In the genomic region with DNA sequence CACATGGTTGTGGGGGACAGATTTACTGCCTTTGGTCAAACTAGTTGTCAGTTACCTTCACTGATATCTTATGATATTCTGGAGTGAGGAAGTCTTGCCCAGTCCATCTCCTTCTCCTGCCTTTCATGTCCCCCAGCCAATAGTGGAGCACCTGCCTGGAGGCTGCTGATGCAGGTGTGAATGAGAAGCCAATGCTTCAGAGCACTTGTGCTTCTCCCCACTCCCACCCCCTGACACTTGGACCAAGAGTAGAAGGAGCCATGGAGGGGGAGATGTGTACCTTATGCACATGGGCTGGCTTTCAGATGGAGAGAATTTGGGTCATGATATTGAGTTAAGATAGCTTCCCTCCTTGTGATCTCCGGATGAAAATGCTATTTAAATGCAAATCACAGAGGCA, we compare ENCODE assay signal across 35 mouse cellular contexts.
"Had no signal": no experiment of that assay in that cellular context is flagged by ENCODE, and none has a peak within 500 bp of the region (broad histone marks: within the 10 kb centered on the region; RNA-seq: fewer than 3 reads in every experiment).

No protein-coding gene starts in this region.

- H3K4me2 ChIP-seq: heart, embryonic 11.5 days; heart, embryonic 12.5 days; heart, embryonic 13.5 days; heart, embryonic 15.5 days; hindbrain, embryonic 12.5 days; hindbrain, embryonic 13.5 days; hindbrain, embryonic 14.5 days; hindbrain, embryonic 15.5 days; intestine, embryonic 15.5 days; kidney, embryonic 15.5 days had no signal

- H3K4me1 ChIP-seq: hindbrain, embryonic 15.5 days; intestine, embryonic 15.5 days; kidney, embryonic 15.5 days had no signal

- H3K36me3 ChIP-seq: heart, embryonic 12.5 days; heart, embryonic 13.5 days; heart, embryonic 15.5 days; hindbrain, embryonic 10.5 days; hindbrain, embryonic 12.5 days; hindbrain, embryonic 13.5 days; hindbrain, embryonic 15.5 days; intestine, embryonic 15.5 days; kidney, embryonic 15.5 days had no signal

- ATAC-seq: hindbrain, embryonic 16.5 days; hindbrain, postnatal 0 days; inflammation-experienced regulatory T-cells, adult 6 months; intestine, embryonic 15.5 days; intestine, embryonic 16.5 days; intestine, postnatal 0 days had no signal

- H3K9me3 ChIP-seq: heart, embryonic 13.5 days; heart, embryonic 15.5 days; hindbrain, embryonic 10.5 days; hindbrain, embryonic 12.5 days; hindbrain, embryonic 13.5 days; hindbrain, embryonic 15.5 days; intestine, embryonic 15.5 days; kidney, embryonic 15.5 days had no signal

- H3K4me3 ChIP-seq: heart, embryonic 12.5 days; heart, embryonic 13.5 days; heart, embryonic 15.5 days; hindbrain, embryonic 10.5 days; hindbrain, embryonic 12.5 days; hindbrain, embryonic 13.5 days; hindbrain, embryonic 15.5 days; intestine, embryonic 15.5 days; kidney, embryonic 15.5 days; layer of hippocampus, adult 2 months; left cerebral cortex, adult 2 months had no signal

- H3K27ac ChIP-seq: heart, embryonic 13.5 days; heart, embryonic 15.5 days; hindbrain, embryonic 10.5 days; hindbrain, embryonic 12.5 days; hindbrain, embryonic 13.5 days; hindbrain, embryonic 14.5 days; hindbrain, embryonic 15.5 days; hindbrain, postnatal 0 days; intestine, embryonic 15.5 days; kidney, embryonic 15.5 days; kidney, postnatal 0 days; layer of hippocampus, adult 2 months; left cerebral cortex, adult 2 months had no signal

- DNase-seq: heart, postnatal 10 days; heart, postnatal 14 days; heart, postnatal 36 days; heart, postnatal 4 days; kidney, adult 11 months; kidney, adult 18-20 months; kidney, adult 2 months; kidney, adult 8-10 months; kidney, adult 9 months; kidney, postnatal 10 days; kidney, postnatal 14 days; kidney, postnatal 25 days; kidney, postnatal 36 days; kidney, postnatal 4 days; layer of hippocampus, adult 9-11 months; layer of hippocampus, postnatal 36 days had no signal

- H3K9ac ChIP-seq: heart, embryonic 12.5 days; heart, embryonic 13.5 days; heart, embryonic 15.5 days; hindbrain, embryonic 12.5 days; hindbrain, embryonic 13.5 days; hindbrain, embryonic 14.5 days; hindbrain, embryonic 15.5 days; intestine, embryonic 15.5 days; kidney, embryonic 15.5 days had no signal

- H3K27me3 ChIP-seq: heart, embryonic 12.5 days; heart, embryonic 13.5 days; heart, embryonic 15.5 days; hindbrain, embryonic 13.5 days; hindbrain, embryonic 15.5 days; intestine, embryonic 15.5 days; kidney, embryonic 15.5 days had no signal
